Mouse (Mus musculus) neural tube, embryonic 11.5 days (tissue): ENCODE measurements around the gene Rpl18a. TPM values are rescaled to one million over a fixed set of nuclear protein-coding genes. Genes with fewer than 3 reads are reported as not detected.
A peak's percentile ranks its signal among the peaks of the same experiment; 100 is the strongest.

Experiments
- ATAC-seq: fragments of 200-750 bp; cut with Nextera tagmentation; 2 replicates; pipeline ENCODE4 v1.8.0; 2017; ENCODE audit warnings: moderate number of reproducible peaks, mild to moderate bottlenecking, moderate TSS enrichment, moderate library complexity; ENCODE audit not compliant: insufficient read depth, low FRiP score, low TSS enrichment
- DNase-seq: peaks from one replicate; pipeline ENCODE4 v3.0.0-alpha.2; 2015; ENCODE audit warnings: low spot score
- H3K27ac ChIP-seq: fragments of 300-500 bp; sonication (generic); 2 replicates; pipeline ENCODE4 v1.5.1; 2014; ENCODE audit warnings: low read depth, mild to moderate bottlenecking, low read length
- H3K27me3 ChIP-seq: fragments of 300-500 bp; sonication (generic); 2 replicates; pipeline ENCODE4 v1.6.1; 2014; ENCODE audit warnings: mild to moderate bottlenecking, low read length, mixed read lengths; ENCODE audit not compliant: control insufficient read depth, insufficient read depth
- H3K36me3 ChIP-seq: fragments of 300-500 bp; sonication (generic); 2 replicates; pipeline ENCODE4 v1.6.1; 2014; ENCODE audit warnings: mild to moderate bottlenecking, low read length, moderate library complexity, mixed read lengths; ENCODE audit not compliant: control insufficient read depth, insufficient read depth
- H3K4me1 ChIP-seq: fragments of 300-500 bp; sonication (generic); 2 replicates; pipeline ENCODE4 v1.6.1; 2014; ENCODE audit warnings: low read length, mixed read lengths; ENCODE audit not compliant: control insufficient read depth, insufficient read depth
- H3K4me2 ChIP-seq: fragments of 300-500 bp; sonication (generic); 2 replicates; pipeline ENCODE4 v1.6.1; 2014; ENCODE audit warnings: low read depth, mild to moderate bottlenecking, moderate library complexity
- H3K4me3 ChIP-seq: fragments of 300-500 bp; sonication (generic); 2 replicates; pipeline ENCODE4 v1.5.1; 2014; ENCODE audit warnings: low read depth, low read length
- H3K9ac ChIP-seq: fragments of 300-500 bp; sonication (generic); 2 replicates; pipeline ENCODE4 v1.6.1; 2014; ENCODE audit warnings: mild to moderate bottlenecking, low read length
- H3K9me3 ChIP-seq: fragments of 300-500 bp; sonication (generic); 2 replicates; pipeline ENCODE4 v1.6.1; 2016; ENCODE audit warnings: low read length; ENCODE audit not compliant: control insufficient read depth
- WGBS: fragments of 180-500 bp; shearing (Covaris S2); extraction: QIAGEN DNeasy Blood & Tissue Kit; methylation state at CpG from one replicate; pipeline ENCODE4 v1.1.7; 2014; 5-methylcytosine and 5-hydroxymethylcytosine counted together
- polyA plus RNA-seq: library from polyadenylated mRNA; unstranded; fragments of >200 nt; fragmentation: Nextera tagmentation; extraction: Ambion mirVana; gene quantifications from 2 replicates; pipeline ENCODE4 v1.2.1, GENCODE M21; 2014

Rpl18a gene
- polyA plus RNA-seq, 1 experiment from 2014 or later: 3,152 TPM

- peak within 1 kb of the TSS; percentile 91 for H3K4me3 ChIP-seq
- DNase-seq: peak; percentile 95
- peaks cover 11% of the 10 kb centered on the region for H3K4me1 ChIP-seq
- H3K9me3 ChIP-seq: no peaks in the 10 kb centered on the region
- peak within 1 kb of the TSS; percentile 97 for H3K4me2 ChIP-seq
- H3K9ac ChIP-seq: peak within 1 kb of the TSS; percentile 90
- no peaks in the 10 kb centered on the region for H3K27me3 ChIP-seq
- peak within 1 kb of the TSS; percentile 79 for H3K27ac ChIP-seq
- no peaks in the 10 kb centered on the region for H3K36me3 ChIP-seq
- WGBS: 0% methylated on average over 58 of the region's 86 CpGs
- peak; percentile 91 for ATAC-seq
These were observed 8.9 kb upstream of the Rpl18a start, which contains the start of gene Map1s for GRCm38 (mm10) chr8:70905831-70906736. Gene Map1s, plus strand, starts transcription at chr8:70905932.

DNA sequence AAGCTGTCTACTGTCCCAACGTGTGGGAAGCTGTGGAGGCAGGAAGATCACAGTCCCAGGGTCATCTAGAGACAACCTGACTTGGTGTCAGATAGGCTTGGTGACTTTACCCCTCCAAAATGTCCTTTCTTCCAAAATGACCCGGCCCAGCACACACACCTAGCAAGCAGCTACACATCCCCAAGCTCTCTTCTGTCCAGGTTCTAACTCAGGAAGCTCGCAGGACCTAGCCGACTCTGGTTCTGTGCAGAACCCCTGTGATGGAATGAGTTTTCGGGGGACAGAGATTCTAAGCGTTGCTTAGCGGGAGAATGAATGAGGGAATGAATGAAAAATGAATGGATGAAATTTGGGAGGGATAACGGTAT, 8.2 kb upstream of the Rpl18a start:
- WGBS: 20% methylated on average over 8 of the region's 8 CpGs
- ATAC-seq: peak; percentile 22

DNA sequence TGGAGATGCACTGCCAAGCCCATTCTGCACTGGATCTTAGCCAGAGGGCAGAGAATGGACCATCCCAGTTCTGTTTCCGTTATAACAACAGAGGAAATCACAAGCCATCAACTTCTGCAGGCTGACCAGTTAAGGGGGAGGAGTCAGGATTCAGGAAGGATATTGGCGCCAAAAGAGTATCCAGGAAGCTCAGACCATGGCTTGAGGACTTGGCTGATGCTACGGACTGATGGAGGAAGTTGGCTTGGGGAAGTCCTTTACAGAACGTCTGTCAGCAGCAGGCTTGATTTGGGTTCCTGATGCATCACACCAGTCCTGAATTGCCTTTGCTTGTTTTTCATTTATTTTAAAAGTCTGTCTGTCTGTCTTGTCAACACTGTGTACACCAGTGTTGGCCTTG, 7.3 kb upstream of the Rpl18a start:
- no peak overlapping the region for H3K9ac ChIP-seq
- no peaks in the 10 kb centered on the region for H3K9me3 ChIP-seq

More for the DNA sequence above, 8.2 kb upstream of the Rpl18a start:
- Histone ChIP-seq H3K27me3 (no peaks in the 10 kb centered on the region), H3K9ac (peak overlapping the region; percentile 90), H3K9me3 (no peaks in the 10 kb centered on the region), H3K4me2 (peak overlapping the region; percentile 97), H3K4me1 (peaks cover 11% of the 10 kb centered on the region), H3K27ac (no peak overlapping the region; the same call in 1 of the 2 replicates), H3K36me3 (no peaks in the 10 kb centered on the region), H3K4me3 (peak overlapping the region; percentile 91)
- peak; percentile 25 for DNase-seq

DNA sequence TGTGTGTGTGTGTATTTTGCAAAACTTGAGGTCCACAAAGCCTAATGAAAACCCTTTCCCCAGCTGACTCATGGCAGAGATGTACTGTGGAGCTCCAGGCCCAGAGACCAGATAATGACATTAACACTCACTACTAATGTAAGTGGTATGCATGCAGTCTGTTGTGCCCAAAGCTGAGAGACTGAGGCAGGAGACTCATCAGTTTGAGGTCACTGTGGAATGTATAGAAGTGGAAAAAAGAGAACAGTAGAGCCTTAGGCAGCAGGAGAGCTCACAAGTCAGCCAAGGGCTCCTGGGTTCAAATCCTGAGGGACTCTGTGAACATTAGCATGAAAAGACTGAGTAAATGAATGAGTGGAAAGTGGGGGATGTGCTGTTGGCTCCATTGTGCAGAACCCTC, 6.4 kb upstream of the Rpl18a start:
- DNase-seq: no peak
- Histone ChIP-seq H3K4me3 (no peak overlapping the region), H3K9me3 (no peaks in the 10 kb centered on the region), H3K4me2 (no peak overlapping the region), H3K4me1 (peaks cover 11% of the 10 kb centered on the region), H3K27me3 (no peaks in the 10 kb centered on the region), H3K27ac (no peak overlapping the region), H3K36me3 (no peaks in the 10 kb centered on the region), H3K9ac (no peak overlapping the region)
- ATAC-seq: no peak

More for the DNA sequence above, 7.3 kb upstream of the Rpl18a start:
- DNase-seq: no peak
- WGBS: 63% methylated on average over 4 of the region's 4 CpGs
- no peak overlapping the region for H3K4me2 ChIP-seq
- no peaks in the 10 kb centered on the region for H3K27me3 ChIP-seq
- H3K4me3 ChIP-seq: no peak overlapping the region
- peaks cover 11% of the 10 kb centered on the region for H3K4me1 ChIP-seq
- no peak overlapping the region for H3K27ac ChIP-seq
- ATAC-seq: no peak
- H3K36me3 ChIP-seq: no peaks in the 10 kb centered on the region

- peaks cover 11% of the 10 kb centered on the region for H3K4me1 ChIP-seq
- H3K27me3 ChIP-seq: no peaks in the 10 kb centered on the region
- ATAC-seq: no peak
- DNase-seq: no peak
- no peak overlapping the region for H3K4me3 ChIP-seq
- no peak overlapping the region for H3K4me2 ChIP-seq
- H3K9me3 ChIP-seq: no peaks in the 10 kb centered on the region
- H3K36me3 ChIP-seq: no peaks in the 10 kb centered on the region
- H3K27ac ChIP-seq: no peak overlapping the region
- H3K9ac ChIP-seq: peak overlapping the region; percentile 26; the same call in 1 of the 2 replicates
- 53% methylated on average over 4 of the region's 4 CpGs for WGBS
These were observed 5.9 kb upstream of the Rpl18a start for GRCm38 (mm10) chr8:70903112-70903511.

DNA sequence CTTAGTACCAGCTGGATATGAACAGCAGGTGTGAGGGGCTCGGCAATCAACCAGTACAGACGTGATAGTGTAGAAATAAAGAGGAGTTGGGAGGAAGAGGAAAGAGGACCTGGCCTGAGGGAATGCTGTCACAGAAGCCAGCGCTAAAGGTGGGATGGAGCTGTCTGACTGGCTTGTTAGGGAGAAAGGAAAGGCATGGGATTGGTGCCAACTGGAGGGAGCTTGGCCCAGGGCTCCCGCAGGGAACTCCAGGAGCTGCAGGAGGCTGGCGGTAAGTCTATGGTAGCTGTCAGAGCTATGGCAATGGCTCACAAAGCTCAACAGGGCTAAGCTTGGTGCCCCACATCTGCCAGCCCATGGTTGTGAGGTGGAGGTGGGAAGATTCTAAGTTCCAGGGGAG, 5.0 kb upstream of the Rpl18a start:
- no peak overlapping the region for H3K9ac ChIP-seq
- no peaks in the 10 kb centered on the region for H3K27me3 ChIP-seq
- no peak for ATAC-seq
- no peaks in the 10 kb centered on the region for H3K36me3 ChIP-seq
- no peak for DNase-seq
- H3K9me3 ChIP-seq: no peaks in the 10 kb centered on the region
- 43% methylated on average over 5 of the region's 5 CpGs for WGBS
- no peak overlapping the region for H3K4me2 ChIP-seq
- no peak overlapping the region for H3K4me3 ChIP-seq
- H3K27ac ChIP-seq: no peak overlapping the region
- peaks cover 11% of the 10 kb centered on the region for H3K4me1 ChIP-seq

DNA sequence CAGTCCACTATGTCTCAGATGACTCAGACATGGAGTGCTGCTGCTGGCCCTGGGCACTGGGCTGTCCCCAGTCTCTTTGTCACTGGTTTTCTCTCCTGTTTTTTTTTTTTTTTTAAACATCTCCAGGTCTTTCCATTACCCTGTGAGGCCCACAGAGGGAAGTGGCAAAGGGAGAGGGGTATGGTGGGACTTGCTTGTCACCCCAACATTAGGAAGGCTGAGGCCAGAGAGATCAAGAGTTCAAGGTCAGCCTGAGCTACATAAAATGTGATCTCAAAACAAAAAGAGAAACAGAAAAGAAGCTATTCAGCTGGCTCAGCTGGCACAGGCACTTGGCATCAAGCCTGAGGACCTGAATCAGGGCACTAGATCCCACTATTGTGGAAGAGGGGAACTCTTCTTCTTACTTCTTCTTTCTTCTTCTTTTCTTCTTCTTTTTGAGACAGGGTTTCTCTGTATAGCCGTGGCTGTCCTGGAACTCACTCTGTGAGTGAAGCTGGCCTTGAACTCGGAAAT, 3.7 kb upstream of the Rpl18a start:
- Histone ChIP-seq H3K9ac (no peak overlapping the region), H3K4me2 (no peak overlapping the region), H3K4me1 (peaks cover 8% of the 10 kb centered on the region), H3K9me3 (no peaks in the 10 kb centered on the region), H3K27me3 (no peaks in the 10 kb centered on the region), H3K4me3 (no peak overlapping the region), H3K36me3 (no peaks in the 10 kb centered on the region), H3K27ac (no peak overlapping the region)
- no peak for ATAC-seq
- no peak for DNase-seq
- WGBS: 82% methylated on average over 2 of the region's 2 CpGs

DNA sequence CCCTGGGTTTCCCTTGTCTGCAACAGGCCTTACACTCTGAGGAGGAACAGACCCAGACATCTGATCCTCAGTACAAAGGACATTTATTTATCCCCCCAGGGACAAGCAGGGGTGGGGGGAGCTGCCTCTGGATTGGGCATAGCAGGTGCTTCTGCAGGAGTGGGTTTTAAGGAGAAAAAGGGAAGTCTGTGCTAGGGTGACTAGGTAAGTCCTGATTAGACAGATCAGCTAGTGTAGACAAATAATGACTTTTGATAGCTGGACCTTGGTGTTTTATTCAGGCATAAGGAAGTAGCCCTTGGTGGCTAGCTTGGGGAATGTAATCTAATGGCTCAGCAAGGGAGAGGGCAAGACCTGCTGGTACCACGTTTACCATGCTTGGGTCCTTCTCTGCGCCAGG, 2.0 kb upstream of the Rpl18a start:
- Histone ChIP-seq H3K9ac (no peak overlapping the region), H3K27me3 (no peaks in the 10 kb centered on the region), H3K4me2 (no peak overlapping the region), H3K4me1 (peaks cover 5% of the 10 kb centered on the region; the same call in 1 of the 2 replicates), H3K9me3 (no peaks in the 10 kb centered on the region), H3K27ac (no peak overlapping the region), H3K4me3 (no peak overlapping the region), H3K36me3 (peaks cover 12% of the 10 kb centered on the region)
- no peak for ATAC-seq
- 94% methylated on average over 2 of the region's 2 CpGs for WGBS
- DNase-seq: no peak
